Mouse (Mus musculus) megakaryocyte, embryonic 14.5 days (primary cell): Measurements from ENCODE around the gene Lhx3.

Experiments
- FLI1 ChIP-seq: IDR thresholded peaks from 2 replicates; pipeline ENCODE4 v1.6.1; 2012; ENCODE audit warnings: low read length, inconsistent platforms, mixed read lengths
- GATA1 ChIP-seq: IDR thresholded peaks from 3 replicates; pipeline ENCODE4 v1.6.1; 2012; ENCODE audit warnings: mixed read lengths, low read length, inconsistent platforms, borderline replicate concordance

GRCm38 (mm10) chr2:26166890-26167289 lies 41.2 kb downstream of the Lhx3 start:
- TF ChIP-seq GATA1 (no peak), FLI1 (no peak)
